Mouse (Mus musculus) c-Kit-positive CD71-positive TER-119-negative erythroid progenitor cells, embryonic 14.5 days (primary cell): ENCODE results near the gene St14.
"Not testable (repeated sequence)": the region's sequence is repeated elsewhere in the genome, so short reads cannot be mapped to it uniquely, and the experiment has no call there.

ENCODE experiments used
- DNase-seq: peaks from one replicate; pipeline ENCODE4 v3.0.0-alpha.2; 2013; ENCODE audit warnings: low read depth

St14 gene

GRCm38 (mm10) chr9:31086085-31086753 lies 45.4 kb downstream of the St14 start:
- DNase-seq, result peak; percentile 43

- DNase-seq, result no peak
Observed at GRCm38 (mm10) chr9:31085556-31085955, 46.1 kb downstream of the St14 start.

- no peak for DNase-seq
Observed at GRCm38 (mm10) chr9:31082771-31083170, 48.9 kb downstream of the St14 start.

GRCm38 (mm10) chr9:31082054-31082666 lies 49.5 kb downstream of the St14 start:
- DNase-seq, result peak; percentile 56

- DNase-seq, result no peak
Observed at GRCm38 (mm10) chr9:31080726-31081125, 50.9 kb downstream of the St14 start.

- no peak for DNase-seq
Observed at GRCm38 (mm10) chr9:31074836-31075235, 56.8 kb downstream of the St14 start.

- no peak for DNase-seq
Observed at GRCm38 (mm10) chr9:31073797-31074196, 57.9 kb downstream of the St14 start.

GRCm38 (mm10) chr9:31072256-31072655 lies 59.4 kb downstream of the St14 start:
- no peak for DNase-seq

- DNase-seq, result no peak
Observed at GRCm38 (mm10) chr9:31070706-31071105, 60.9 kb downstream of the St14 start.

- no peak for DNase-seq
Observed at GRCm38 (mm10) chr9:31058723-31059122, 72.9 kb downstream of the St14 start.

GRCm38 (mm10) chr9:31051509-31051908 lies 80.1 kb downstream of the St14 start:
- DNase-seq, result not testable (repeated sequence)

- no peak for DNase-seq
Observed at GRCm38 (mm10) chr9:31050208-31050607, 81.4 kb downstream of the St14 start.
